Mouse (Mus musculus) layer of hippocampus, adult 18-20 months (tissue): ENCODE results near the gene Zfp385b. TPM values are rescaled to one million over a fixed set of nuclear protein-coding genes. Genes with fewer than 3 reads are reported as not detected.

ENCODE experiments used
- DNase-seq, 2 experiments: peaks; one replicate each; pipeline ENCODE4 v3.0.0; 2022; ENCODE audit warnings: low spot score in 2 of 2
- total RNA-seq, 2 experiments: library from RNA; stranded (reverse); gene quantifications; 2 replicates each; pipeline ENCODE4 v1.2.3; 2021

The Zfp385b gene
- total RNA-seq, 2 experiments from 2014 or later: 47.4 to 47.5 TPM

- no peak for DNase-seq
Observed at GRCm38 (mm10) chr2:77526803-77527202, 292.6 kb downstream of the Zfp385b start.

DNA sequence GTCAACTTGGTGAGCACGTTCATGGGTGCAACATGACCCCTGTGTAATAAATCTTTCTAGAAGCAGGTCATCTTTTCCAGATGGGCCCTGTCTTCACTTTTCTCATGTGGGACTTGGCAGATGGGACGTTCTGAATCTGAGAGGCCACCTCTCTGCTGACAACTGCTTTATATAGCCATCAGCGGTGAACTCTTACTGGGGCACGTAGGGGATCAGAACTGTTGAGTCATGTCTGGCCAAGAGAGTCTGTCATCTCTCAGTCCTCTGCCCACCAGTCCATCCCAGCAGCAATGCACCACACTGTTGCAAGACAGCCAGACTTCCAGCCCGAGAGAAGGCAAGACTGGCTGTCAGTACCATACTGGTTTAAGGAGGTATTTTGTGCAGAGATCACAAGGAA is 293.1 kb downstream of the Zfp385b start:
- no peak for DNase-seq

DNA sequence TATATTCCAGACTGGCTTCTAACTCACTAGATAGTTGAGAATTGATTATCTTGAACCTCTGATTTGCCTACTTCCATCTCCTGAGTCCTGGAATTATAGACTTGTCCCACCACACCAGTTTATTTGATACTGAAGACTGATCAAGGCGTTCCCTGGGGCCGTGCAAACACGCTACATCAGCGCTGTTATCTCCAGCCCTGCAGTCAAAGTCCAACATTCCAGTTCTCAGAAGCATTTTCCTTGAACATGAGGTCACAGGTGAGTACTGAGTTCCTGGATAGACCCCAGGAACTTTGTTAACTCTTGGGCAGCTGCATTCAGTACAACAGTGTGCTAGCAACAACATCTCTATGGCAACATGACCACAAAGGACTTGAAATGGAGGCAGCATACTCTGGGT is 297.2 kb downstream of the Zfp385b start:
- DNase-seq: no peak

DNA sequence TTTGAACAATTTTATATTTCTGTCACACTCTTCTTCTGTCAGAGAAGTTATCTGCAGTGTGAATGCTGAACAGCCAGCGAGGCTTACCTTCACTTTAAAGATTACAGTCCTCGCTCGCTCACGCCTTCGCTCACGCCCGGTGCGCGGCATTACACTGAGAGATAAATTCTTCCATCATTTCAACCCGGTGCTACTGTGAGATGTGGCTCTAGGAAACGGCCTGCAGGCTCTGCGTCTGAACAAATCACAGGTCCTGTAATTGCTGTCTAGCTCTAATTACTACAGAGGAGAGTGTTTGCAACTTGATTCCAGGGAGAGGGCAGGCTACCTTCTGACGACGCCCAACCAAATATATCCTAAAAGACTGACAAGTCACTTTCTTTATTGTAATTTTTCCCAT is 300.1 kb downstream of the Zfp385b start:
- peak; percentile 13 to 24 for DNase-seq

- no peak for DNase-seq
Observed at GRCm38 (mm10) chr2:77518693-77519092, 300.7 kb downstream of the Zfp385b start.

DNA sequence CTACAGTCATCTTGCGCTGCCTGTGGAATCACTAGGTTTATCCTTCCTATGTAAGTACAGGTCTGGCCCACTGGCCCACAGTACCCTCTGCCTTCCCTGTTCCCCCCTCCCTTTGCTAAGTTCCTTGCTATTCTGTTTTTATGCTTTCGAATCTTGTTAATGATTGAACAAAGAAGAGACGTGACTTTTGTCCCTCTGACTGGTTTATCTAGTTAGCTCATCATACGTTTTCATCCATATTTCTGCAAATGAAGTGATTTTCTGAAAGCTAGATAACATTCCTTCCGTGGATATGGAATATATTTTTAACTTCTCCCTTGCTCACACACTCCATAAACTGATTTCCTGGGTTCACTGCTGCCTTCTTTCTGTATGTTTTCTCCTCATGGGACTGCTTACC is 302.8 kb downstream of the Zfp385b start:
- DNase-seq: no peak

- DNase-seq: no peak
Observed at GRCm38 (mm10) chr2:77515654-77516053, 303.8 kb downstream of the Zfp385b start.

- no peak for DNase-seq
Observed at GRCm38 (mm10) chr2:77515011-77515410, 304.4 kb downstream of the Zfp385b start.

DNA sequence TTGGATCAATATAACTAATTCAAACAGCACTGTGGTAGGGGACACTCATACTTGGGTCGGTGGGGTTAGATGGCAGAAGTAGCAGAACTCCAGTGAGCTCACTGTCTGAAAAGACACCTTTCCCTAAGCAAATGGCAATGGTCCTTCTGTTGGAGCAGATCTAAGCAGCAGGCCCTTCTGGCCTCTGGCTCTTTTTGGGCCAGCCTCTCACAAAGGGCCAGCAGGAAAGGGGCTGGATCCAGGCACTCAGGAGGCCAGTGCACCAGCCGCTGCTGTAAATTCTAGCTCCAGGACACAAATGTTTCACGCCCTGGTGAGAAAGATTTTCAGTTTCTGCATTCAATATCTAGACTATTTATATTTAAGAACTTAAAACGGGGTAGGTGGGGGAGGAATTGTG is 305.0 kb downstream of the Zfp385b start:
- DNase-seq: no peak

GRCm38 (mm10) chr2:77508731-77509130 is 310.7 kb downstream of the Zfp385b start:
- DNase-seq: no peak

GRCm38 (mm10) chr2:77506308-77506707 is 313.1 kb downstream of the Zfp385b start:
- no peak for DNase-seq

DNA sequence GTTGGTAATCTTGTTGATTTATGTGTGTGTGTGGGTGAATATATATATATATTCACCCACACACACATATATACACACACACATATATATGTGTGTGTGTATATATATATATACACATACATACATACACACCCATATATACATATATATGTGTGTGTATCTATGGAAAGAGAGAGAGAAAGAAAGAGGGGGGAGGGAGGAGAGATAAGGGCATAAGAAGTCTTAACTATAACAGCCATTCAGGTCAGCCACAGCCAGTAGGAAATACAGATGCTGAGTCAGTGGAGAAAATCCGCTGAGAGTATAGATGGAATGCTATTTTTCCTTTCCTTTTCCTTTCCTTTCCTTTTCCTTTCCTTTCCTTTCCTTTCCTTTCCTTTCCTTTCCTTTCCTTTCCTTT is 313.8 kb downstream of the Zfp385b start:
- DNase-seq: no peak

GRCm38 (mm10) chr2:77503674-77504351 is 315.6 kb downstream of the Zfp385b start:
- DNase-seq: no peak

GRCm38 (mm10) chr2:77503217-77503616 is 316.2 kb downstream of the Zfp385b start:
- DNase-seq: no peak

- no peak for DNase-seq
Observed at GRCm38 (mm10) chr2:77502458-77502857, 317.0 kb downstream of the Zfp385b start.

DNA sequence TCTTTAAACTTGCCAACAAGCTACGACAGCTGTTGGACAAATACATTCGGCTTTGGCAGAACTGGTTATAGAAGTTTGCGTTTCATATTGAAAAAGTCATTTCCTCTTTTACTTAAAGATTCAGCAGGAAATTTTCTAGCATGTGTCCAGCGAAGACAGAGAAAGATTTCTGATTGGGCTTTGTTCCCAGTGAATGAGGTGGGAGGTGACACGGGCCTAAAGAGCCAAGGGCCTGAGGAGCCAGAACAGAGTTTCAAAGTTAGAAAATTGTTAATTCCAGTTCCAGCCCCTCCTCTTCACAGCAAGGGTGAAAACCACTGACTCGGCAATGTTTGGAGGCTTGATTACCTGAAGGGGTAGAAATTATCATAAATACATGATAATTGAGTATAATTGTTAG is 319.0 kb downstream of the Zfp385b start:
- no peak for DNase-seq

- DNase-seq: no peak
Observed at GRCm38 (mm10) chr2:77498379-77498778, 321.1 kb downstream of the Zfp385b start.

DNA sequence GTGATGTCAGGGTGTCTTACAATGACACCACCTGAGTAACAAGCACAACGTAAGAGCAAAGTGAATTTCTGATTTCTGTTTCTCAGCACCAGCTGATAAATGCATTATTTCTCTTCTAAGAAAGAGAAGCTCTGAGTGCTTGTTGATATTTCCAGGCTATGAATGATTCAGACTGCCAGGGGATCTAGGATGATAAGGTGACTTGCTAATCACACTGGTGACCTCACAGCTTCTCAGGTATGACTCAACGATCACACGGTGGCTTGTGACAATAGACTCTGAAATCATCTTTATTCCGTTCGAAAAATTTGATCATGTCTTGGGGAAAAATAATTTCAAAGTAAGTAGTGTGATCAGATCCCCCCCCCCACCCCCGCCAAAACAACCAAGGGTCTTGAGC is 321.5 kb downstream of the Zfp385b start:
- no peak for DNase-seq

DNA sequence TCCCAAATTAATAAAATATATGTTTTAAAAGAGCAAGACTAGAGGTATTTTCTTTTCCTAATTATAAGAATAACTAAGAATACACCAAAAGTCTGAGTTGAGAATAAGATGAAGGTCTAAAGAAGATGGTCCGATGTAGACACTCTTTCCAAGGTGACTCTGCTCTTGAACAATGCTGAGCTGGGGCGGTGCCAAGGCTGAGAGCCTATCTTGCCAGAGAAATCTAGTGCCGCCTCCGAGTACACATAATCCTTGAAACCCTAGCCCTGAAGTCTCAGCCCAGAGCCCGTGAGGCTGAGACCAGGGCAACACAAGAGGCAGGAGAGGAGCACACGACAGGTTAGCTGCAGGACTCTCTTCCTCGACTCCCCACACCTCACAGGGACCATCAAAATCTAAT is 323.4 kb downstream of the Zfp385b start:
- DNase-seq: no peak

DNA sequence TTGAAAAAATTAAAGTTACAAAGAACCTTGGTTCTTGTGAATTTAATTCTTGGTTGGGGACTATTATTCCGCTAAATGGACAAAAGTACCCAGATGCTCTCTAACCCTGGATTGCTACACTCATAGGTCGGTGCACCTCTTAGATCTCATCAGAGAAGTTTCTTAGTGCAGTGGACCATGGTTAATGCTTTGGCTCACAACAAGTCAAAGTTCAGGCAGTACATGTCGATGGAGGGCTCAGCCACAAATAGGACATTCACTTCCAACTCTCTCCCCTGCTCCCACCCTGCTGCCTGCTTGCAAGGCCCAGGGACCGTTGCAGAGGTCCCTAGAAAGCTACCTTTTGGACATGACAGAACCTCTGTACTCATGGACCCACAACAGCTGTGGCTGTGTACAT is 324.1 kb downstream of the Zfp385b start:
- no peak for DNase-seq

GRCm38 (mm10) chr2:77493695-77494094 is 325.7 kb downstream of the Zfp385b start:
- no peak for DNase-seq

DNA sequence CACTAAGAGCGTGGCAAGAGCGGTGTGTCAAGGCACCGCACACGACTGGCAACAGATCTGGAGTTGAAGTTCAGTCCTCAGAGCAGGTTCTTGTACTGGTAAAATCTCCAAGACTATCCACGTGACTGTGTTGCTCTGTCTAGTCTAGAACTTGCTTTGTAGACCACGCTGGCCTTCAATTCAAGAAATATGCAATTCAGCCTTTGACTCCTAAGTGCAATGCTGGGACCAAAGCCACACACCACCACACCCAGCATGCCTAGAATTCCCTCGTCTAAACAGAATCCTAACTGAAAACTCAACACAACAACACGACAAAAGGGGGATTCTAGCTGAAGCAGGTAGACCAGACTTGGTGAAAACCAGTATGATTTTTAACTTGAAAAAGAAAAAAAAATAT is 332.3 kb downstream of the Zfp385b start:
- no peak for DNase-seq

GRCm38 (mm10) chr2:77481274-77481673 is 338.2 kb downstream of the Zfp385b start:
- no peak for DNase-seq

GRCm38 (mm10) chr2:77477536-77477935 is 341.9 kb downstream of the Zfp385b start:
- no peak for DNase-seq
